Mouse (Mus musculus): ENCODE data around the gene Alox5. TPM values are rescaled to one million over a fixed set of nuclear protein-coding genes. Genes with fewer than 3 reads are reported as not detected.

The Alox5 gene
- polyA plus RNA-seq, 1 experiment from 2014 or later = 1.6 TPM

- Histone ChIP-seq H3K36me3 (ENCODE audit: control insufficient read depth, insufficient read depth, low read length) (no peaks in the 10 kb centered on the region), H3K4me1 (ENCODE audit: control insufficient read depth, insufficient read depth, low read length) (peaks cover 37% of the 10 kb centered on the region), H3K27ac (ENCODE audit: low read depth, low read length) (no peak overlapping the region), H3K27me3 (ENCODE audit: control insufficient read depth, insufficient read depth, low read length) (no peaks in the 10 kb centered on the region), H3K4me2 (no peak overlapping the region), H3K4me3 (ENCODE audit: low read depth, low read length) (no peak overlapping the region), H3K9ac (ENCODE audit: low read length) (no peak overlapping the region), H3K9me3 (ENCODE audit: control insufficient read depth, low read length) (no peaks in the 10 kb centered on the region)
- WGBS = 95% methylated on average over 12 of the region's 12 CpGs
- ATAC-seq (ENCODE audit: low FRiP score) (no peak), DNase-seq (ENCODE audit: low spot score, missing footprints) (peak; percentile 59)
Observed at GRCm38 (mm10) chr6:116401746-116402423, 59.1 kb downstream of the Alox5 start.

- Histone ChIP-seq H3K36me3 (ENCODE audit: control insufficient read depth, insufficient read depth, low read length) (no peaks in the 10 kb centered on the region), H3K27me3 (ENCODE audit: control insufficient read depth, insufficient read depth, low read length) (no peaks in the 10 kb centered on the region), H3K9me3 (ENCODE audit: control insufficient read depth, low read length) (no peaks in the 10 kb centered on the region), H3K27ac (ENCODE audit: low read depth, low read length) (peak overlapping the region; percentile 54), H3K9ac (ENCODE audit: low read length) (no peak overlapping the region), H3K4me2 (no peak overlapping the region), H3K4me3 (ENCODE audit: low read depth, low read length) (no peak overlapping the region), H3K4me1 (ENCODE audit: control insufficient read depth, insufficient read depth, low read length) (peaks cover 22% of the 10 kb centered on the region)
- DNase-seq (ENCODE audit: low spot score, missing footprints) = peak; percentile 83
- 39% methylated on average over 2 of the region's 2 CpGs for WGBS
- peak; percentile 49 for ATAC-seq (ENCODE audit: low FRiP score)
Observed at GRCm38 (mm10) chr6:116398136-116398535, 62.8 kb downstream of the Alox5 start.

GRCm38 (mm10) chr6:116397621-116398020 is 63.4 kb downstream of the Alox5 start:
- no peak overlapping the region for H3K4me2 ChIP-seq
- 20% methylated on average over 6 of the region's 6 CpGs for WGBS
- H3K36me3 ChIP-seq (ENCODE audit: control insufficient read depth, insufficient read depth, low read length) = no peaks in the 10 kb centered on the region
- H3K27me3 ChIP-seq (ENCODE audit: control insufficient read depth, insufficient read depth, low read length) = no peaks in the 10 kb centered on the region
- peak overlapping the region; percentile 54 for H3K27ac ChIP-seq (ENCODE audit: low read depth, low read length)
- H3K9ac ChIP-seq (ENCODE audit: low read length) = no peak overlapping the region
- ATAC-seq (ENCODE audit: low FRiP score) (peak; percentile 90), DNase-seq (ENCODE audit: low spot score, missing footprints) (peak; percentile 92)
- H3K4me3 ChIP-seq (ENCODE audit: low read depth, low read length) = no peak overlapping the region
- peaks cover 22% of the 10 kb centered on the region for H3K4me1 ChIP-seq (ENCODE audit: control insufficient read depth, insufficient read depth, low read length)
- no peaks in the 10 kb centered on the region for H3K9me3 ChIP-seq (ENCODE audit: control insufficient read depth, low read length)

GRCm38 (mm10) chr6:116394916-116395648 is 65.9 kb downstream of the Alox5 start:
- H3K4me2 ChIP-seq = no peak overlapping the region
- no peaks in the 10 kb centered on the region for H3K27me3 ChIP-seq (ENCODE audit: control insufficient read depth, insufficient read depth, low read length)
- no peaks in the 10 kb centered on the region for H3K36me3 ChIP-seq (ENCODE audit: control insufficient read depth, insufficient read depth, low read length)
- no peak overlapping the region for H3K9ac ChIP-seq (ENCODE audit: low read length)
- DNase-seq (ENCODE audit: low spot score, missing footprints) (no peak), ATAC-seq (ENCODE audit: low FRiP score) (no peak)
- no peak overlapping the region for H3K27ac ChIP-seq (ENCODE audit: low read depth, low read length)
- peaks cover 22% of the 10 kb centered on the region for H3K4me1 ChIP-seq (ENCODE audit: control insufficient read depth, insufficient read depth, low read length)
- no peaks in the 10 kb centered on the region for H3K9me3 ChIP-seq (ENCODE audit: control insufficient read depth, low read length)
- 94% methylated on average over 2 of the region's 2 CpGs for WGBS
- H3K4me3 ChIP-seq (ENCODE audit: low read depth, low read length) = no peak overlapping the region

- no peaks in the 10 kb centered on the region for H3K9me3 ChIP-seq (ENCODE audit: control insufficient read depth, low read length)
- no peak overlapping the region for H3K9ac ChIP-seq (ENCODE audit: low read length)
- no peak overlapping the region for H3K27ac ChIP-seq (ENCODE audit: low read depth, low read length)
- H3K4me3 ChIP-seq (ENCODE audit: low read depth, low read length) = no peak overlapping the region
- no peaks in the 10 kb centered on the region for H3K27me3 ChIP-seq (ENCODE audit: control insufficient read depth, insufficient read depth, low read length)
- no peaks in the 10 kb centered on the region for H3K36me3 ChIP-seq (ENCODE audit: control insufficient read depth, insufficient read depth, low read length)
- ATAC-seq (ENCODE audit: low FRiP score) = no peak
- no peak for DNase-seq (ENCODE audit: low spot score, missing footprints)
- no peak overlapping the region for H3K4me2 ChIP-seq
- H3K4me1 ChIP-seq (ENCODE audit: control insufficient read depth, insufficient read depth, low read length) = peaks cover 14% of the 10 kb centered on the region
Observed at GRCm38 (mm10) chr6:116389481-116389880, 71.5 kb downstream of the Alox5 start.

GRCm38 (mm10) chr6:116388068-116388467 is 72.9 kb downstream of the Alox5 start:
- H3K9ac ChIP-seq (ENCODE audit: low read length) = no peak overlapping the region
- 95% methylated on average over 1 of the region's 1 CpGs for WGBS
- H3K4me2 ChIP-seq = no peak overlapping the region
- no peak for DNase-seq (ENCODE audit: low spot score, missing footprints)
- peaks cover 14% of the 10 kb centered on the region for H3K4me1 ChIP-seq (ENCODE audit: control insufficient read depth, insufficient read depth, low read length)
- no peaks in the 10 kb centered on the region for H3K9me3 ChIP-seq (ENCODE audit: control insufficient read depth, low read length)
- no peak overlapping the region for H3K4me3 ChIP-seq (ENCODE audit: low read depth, low read length)
- no peak for ATAC-seq (ENCODE audit: low FRiP score)
- H3K36me3 ChIP-seq (ENCODE audit: control insufficient read depth, insufficient read depth, low read length) = no peaks in the 10 kb centered on the region
- no peak overlapping the region for H3K27ac ChIP-seq (ENCODE audit: low read depth, low read length)
- no peaks in the 10 kb centered on the region for H3K27me3 ChIP-seq (ENCODE audit: control insufficient read depth, insufficient read depth, low read length)

- ATAC-seq (ENCODE audit: low FRiP score) = no peak
Observed at GRCm38 (mm10) chr6:116386506-116386905, 74.5 kb downstream of the Alox5 start.

GRCm38 (mm10) chr6:116386045-116386415 is 74.9 kb downstream of the Alox5 start:
- ATAC-seq (ENCODE audit: low FRiP score) (peak; percentile 81), DNase-seq (ENCODE audit: low spot score, missing footprints) (no peak)
- no peaks in the 10 kb centered on the region for H3K36me3 ChIP-seq (ENCODE audit: control insufficient read depth, insufficient read depth, low read length)
- peaks cover 14% of the 10 kb centered on the region for H3K4me1 ChIP-seq (ENCODE audit: control insufficient read depth, insufficient read depth, low read length)
- no peak overlapping the region for H3K4me2 ChIP-seq
- 40% methylated on average over 4 of the region's 4 CpGs for WGBS
- peak overlapping the region; percentile 44; the same call in 1 of the 2 replicates for H3K9ac ChIP-seq (ENCODE audit: low read length)
- H3K4me3 ChIP-seq (ENCODE audit: low read depth, low read length) = no peak overlapping the region
- no peaks in the 10 kb centered on the region for H3K27me3 ChIP-seq (ENCODE audit: control insufficient read depth, insufficient read depth, low read length)
- no peak overlapping the region for H3K27ac ChIP-seq (ENCODE audit: low read depth, low read length)
- H3K9me3 ChIP-seq (ENCODE audit: control insufficient read depth, low read length) = no peaks in the 10 kb centered on the region

More at GRCm38 (mm10) chr6:116386506-116386905, 74.5 kb downstream of the Alox5 start:
- H3K27ac ChIP-seq (ENCODE audit: low read depth, low read length) = no peak overlapping the region
- peaks cover 14% of the 10 kb centered on the region for H3K4me1 ChIP-seq (ENCODE audit: control insufficient read depth, insufficient read depth, low read length)
- no peak for DNase-seq (ENCODE audit: low spot score, missing footprints)
- H3K27me3 ChIP-seq (ENCODE audit: control insufficient read depth, insufficient read depth, low read length) = no peaks in the 10 kb centered on the region
- H3K4me2 ChIP-seq = no peak overlapping the region
- no peaks in the 10 kb centered on the region for H3K9me3 ChIP-seq (ENCODE audit: control insufficient read depth, low read length)
- H3K36me3 ChIP-seq (ENCODE audit: control insufficient read depth, insufficient read depth, low read length) = no peaks in the 10 kb centered on the region
- H3K9ac ChIP-seq (ENCODE audit: low read length) = no peak overlapping the region
- WGBS = 68% methylated on average over 3 of the region's 3 CpGs
- no peak overlapping the region for H3K4me3 ChIP-seq (ENCODE audit: low read depth, low read length)
